Mouse (Mus musculus) neural tube, embryonic 13.5 days (tissue): ENCODE data around the gene Ccdc3. TPM values are rescaled to one million over a fixed set of nuclear protein-coding genes. Genes with fewer than 3 reads are reported as not detected.

Experiments used
- ATAC-seq: fragments of 200-750 bp; cut with Nextera tagmentation; 2 replicates; pipeline ENCODE4 v1.8.0; 2017; ENCODE audit warnings: low read depth, mild to moderate bottlenecking, moderate TSS enrichment, moderate library complexity
- H3K27ac ChIP-seq: fragments of 300-500 bp; sonication (generic); replicated peaks from 2 replicates; pipeline ENCODE4 v1.5.1; 2015; ENCODE audit warnings: moderate library complexity, mild to moderate bottlenecking, inconsistent platforms
- H3K27me3 ChIP-seq: fragments of 300-500 bp; sonication (generic); 2 replicates; pipeline ENCODE4 v1.6.1; 2015; ENCODE audit warnings: mild to moderate bottlenecking, inconsistent platforms
- H3K36me3 ChIP-seq: fragments of 300-500 bp; sonication (generic); 2 replicates; pipeline ENCODE4 v1.6.1; 2015; ENCODE audit warnings: mild to moderate bottlenecking, inconsistent platforms
- H3K4me1 ChIP-seq: fragments of 300-500 bp; sonication (generic); replicated peaks from 2 replicates; pipeline ENCODE4 v1.6.1; 2015; ENCODE audit warnings: inconsistent platforms
- H3K4me2 ChIP-seq: fragments of 300-500 bp; sonication (generic); 2 replicates; pipeline ENCODE4 v1.6.1; 2015; ENCODE audit warnings: inconsistent platforms, mild to moderate bottlenecking, moderate library complexity
- H3K4me3 ChIP-seq: fragments of 300-500 bp; sonication (generic); 2 replicates; pipeline ENCODE4 v1.5.1; 2015; ENCODE audit warnings: mild to moderate bottlenecking, inconsistent platforms
- H3K9ac ChIP-seq: fragments of 300-500 bp; sonication (generic); 2 replicates; pipeline ENCODE4 v1.6.1; 2015; ENCODE audit warnings: moderate library complexity, mild to moderate bottlenecking, inconsistent platforms
- H3K9me3 ChIP-seq: fragments of 300-500 bp; sonication (generic); 2 replicates; pipeline ENCODE4 v1.6.1; 2016; ENCODE audit warnings: inconsistent platforms
- WGBS: fragments of 180-500 bp; shearing (Covaris S2); methylation state at CpG from one replicate; pipeline ENCODE4 v1.1.7; 2015; 5-methylcytosine and 5-hydroxymethylcytosine counted together
- polyA plus RNA-seq: library from polyadenylated mRNA; unstranded; fragments of >200 nt; fragmentation: Nextera tagmentation; extraction: Ambion mirVana; gene quantifications from 2 replicates; pipeline ENCODE4 v1.2.1, GENCODE M21; 2015

Ccdc3 gene
- polyA plus RNA-seq, 1 experiment from 2014 or later = 11.7 TPM

GRCm38 (mm10) chr2:5125506-5125905 lies 12.1 kb upstream of the Ccdc3 start:
- ATAC-seq = no peak
- Histone ChIP-seq H3K4me1 (0 out of 2 replicates have a peak, but pooled peaks cover 4% of the 10 kb centered on the region), H3K9me3 (0 out of 2 replicates have a peak, but pooled peaks cover 1% of the 10 kb centered on the region), H3K27ac (no peak overlapping the region), H3K27me3 (no peaks in the 10 kb centered on the region), H3K36me3 (no peaks in the 10 kb centered on the region), H3K9ac (no peak overlapping the region), H3K4me2 (no peak overlapping the region), H3K4me3 (no peak overlapping the region)
- 41% methylated on average over 6 of the region's 6 CpGs for WGBS

GRCm38 (mm10) chr2:5127369-5127768 lies 10.2 kb upstream of the Ccdc3 start:
- Histone ChIP-seq H3K27ac (no peak overlapping the region), H3K9ac (no peak overlapping the region), H3K27me3 (no peaks in the 10 kb centered on the region), H3K4me1 (0 out of 2 replicates have a peak, but pooled peaks cover 4% of the 10 kb centered on the region), H3K9me3 (0 out of 2 replicates have a peak, but pooled peaks cover 3% of the 10 kb centered on the region), H3K36me3 (no peaks in the 10 kb centered on the region), H3K4me2 (no peak overlapping the region), H3K4me3 (no peak overlapping the region)
- 71% methylated on average over 5 of the region's 5 CpGs for WGBS
- no peak for ATAC-seq

- Histone ChIP-seq H3K4me2 (no peak overlapping the region), H3K9ac (no peak overlapping the region), H3K4me1 (0 out of 2 replicates have a peak, but pooled peaks cover 4% of the 10 kb centered on the region), H3K4me3 (no peak overlapping the region), H3K27ac (no peak overlapping the region), H3K27me3 (no peaks in the 10 kb centered on the region), H3K9me3 (0 out of 2 replicates have a peak, but pooled peaks cover 3% of the 10 kb centered on the region), H3K36me3 (no peaks in the 10 kb centered on the region)
- WGBS = 55% methylated on average over 3 of the region's 3 CpGs
- no peak for ATAC-seq
These were observed 8.5 kb upstream of the Ccdc3 start for GRCm38 (mm10) chr2:5129099-5129498.

GRCm38 (mm10) chr2:5132046-5132445 lies 5.5 kb upstream of the Ccdc3 start:
- 0 out of 2 replicates have a peak, but pooled peaks cover 4% of the 10 kb centered on the region for H3K4me1 ChIP-seq
- no peak overlapping the region for H3K27ac ChIP-seq
- peaks cover 19% of the 10 kb centered on the region for H3K27me3 ChIP-seq
- no peak overlapping the region for H3K9ac ChIP-seq
- no peak for ATAC-seq
- 94% methylated on average over 4 of the region's 4 CpGs for WGBS
- H3K36me3 ChIP-seq = no peaks in the 10 kb centered on the region
- H3K4me2 ChIP-seq = no peak overlapping the region
- H3K9me3 ChIP-seq = 0 out of 2 replicates have a peak, but pooled peaks cover 3% of the 10 kb centered on the region
- no peak overlapping the region for H3K4me3 ChIP-seq

GRCm38 (mm10) chr2:5134959-5135743 lies 2.4 kb upstream of the Ccdc3 start:
- Histone ChIP-seq H3K9me3 (0 out of 2 replicates have a peak, but pooled peaks cover 3% of the 10 kb centered on the region), H3K4me2 (no peak overlapping the region), H3K27ac (no peak overlapping the region), H3K27me3 (peaks cover 49% of the 10 kb centered on the region), H3K36me3 (no peaks in the 10 kb centered on the region), H3K4me3 (no peak overlapping the region), H3K4me1 (peaks cover 15% of the 10 kb centered on the region), H3K9ac (no peak overlapping the region)
- 82% methylated on average over 5 of the region's 5 CpGs for WGBS
- no peak for ATAC-seq

GRCm38 (mm10) chr2:5139961-5140360 lies 2.4 kb downstream of the Ccdc3 start:
- WGBS = 45% methylated on average over 4 of the region's 4 CpGs
- Histone ChIP-seq H3K9ac (no peak overlapping the region), H3K4me3 (no peak overlapping the region), H3K9me3 (no peaks in the 10 kb centered on the region), H3K27me3 (peaks cover 55% of the 10 kb centered on the region), H3K4me1 (peaks cover 15% of the 10 kb centered on the region), H3K27ac (no peak overlapping the region), H3K4me2 (no peak overlapping the region), H3K36me3 (no peaks in the 10 kb centered on the region)
- no peak for ATAC-seq

- no peak overlapping the region for H3K4me2 ChIP-seq
- 52% methylated on average over 6 of the region's 6 CpGs for WGBS
- H3K9me3 ChIP-seq = no peaks in the 10 kb centered on the region
- H3K4me3 ChIP-seq = no peak overlapping the region
- peaks cover 15% of the 10 kb centered on the region for H3K27me3 ChIP-seq
- H3K4me1 ChIP-seq = 0 out of 2 replicates have a peak, but pooled peaks cover 4% of the 10 kb centered on the region
- H3K9ac ChIP-seq = no peak overlapping the region
- H3K36me3 ChIP-seq = no peaks in the 10 kb centered on the region
- no peak overlapping the region for H3K27ac ChIP-seq
- ATAC-seq = no peak
These were observed 6.9 kb downstream of the Ccdc3 start for GRCm38 (mm10) chr2:5144446-5144845.

GRCm38 (mm10) chr2:5147907-5148306 lies 10.3 kb downstream of the Ccdc3 start:
- H3K4me1 ChIP-seq = no peaks in the 10 kb centered on the region
- H3K27ac ChIP-seq = no peak overlapping the region
- H3K9ac ChIP-seq = no peak overlapping the region
- H3K36me3 ChIP-seq = no peaks in the 10 kb centered on the region
- H3K4me3 ChIP-seq = no peak overlapping the region
- no peaks in the 10 kb centered on the region for H3K27me3 ChIP-seq
- H3K4me2 ChIP-seq = no peak overlapping the region
- ATAC-seq = no peak
- H3K9me3 ChIP-seq = no peaks in the 10 kb centered on the region
- 80% methylated on average over 2 of the region's 2 CpGs for WGBS

- Histone ChIP-seq H3K36me3 (no peaks in the 10 kb centered on the region), H3K9ac (no peak overlapping the region), H3K9me3 (no peaks in the 10 kb centered on the region), H3K27me3 (no peaks in the 10 kb centered on the region), H3K4me2 (no peak overlapping the region), H3K4me3 (no peak overlapping the region), H3K4me1 (peaks cover 6% of the 10 kb centered on the region; the same call in 1 of the 2 replicates), H3K27ac (no peak overlapping the region)
- no peak for ATAC-seq
- WGBS = 93% methylated on average over 5 of the region's 5 CpGs
These were observed 17.1 kb downstream of the Ccdc3 start for GRCm38 (mm10) chr2:5154711-5155110.

- Histone ChIP-seq H3K4me1 (peaks cover 10% of the 10 kb centered on the region; the same call in 1 of the 2 replicates), H3K4me2 (no peak overlapping the region), H3K27me3 (no peaks in the 10 kb centered on the region), H3K4me3 (no peak overlapping the region), H3K9ac (no peak overlapping the region), H3K36me3 (no peaks in the 10 kb centered on the region), H3K27ac (no peak overlapping the region), H3K9me3 (no peaks in the 10 kb centered on the region)
- peak; percentile 71 for ATAC-seq
- 63% methylated on average over 11 of the region's 11 CpGs for WGBS
These were observed 22.8 kb downstream of the Ccdc3 start for GRCm38 (mm10) chr2:5160236-5160848.

- no peak overlapping the region for H3K27ac ChIP-seq
- no peaks in the 10 kb centered on the region for H3K9me3 ChIP-seq
- H3K4me2 ChIP-seq = no peak overlapping the region
- H3K27me3 ChIP-seq = no peaks in the 10 kb centered on the region
- no peaks in the 10 kb centered on the region for H3K36me3 ChIP-seq
- no peak for ATAC-seq
- H3K4me1 ChIP-seq = peaks cover 10% of the 10 kb centered on the region; the same call in 1 of the 2 replicates
- H3K4me3 ChIP-seq = no peak overlapping the region
- WGBS = 67% methylated on average over 11 of the region's 11 CpGs
- no peak overlapping the region for H3K9ac ChIP-seq
These were observed 23.6 kb downstream of the Ccdc3 start for GRCm38 (mm10) chr2:5161002-5161745.
